Mouse (Mus musculus) cerebellum, postnatal 4 days (tissue): ENCODE measurements around the gene Nploc4.

Source experiments
- DNase-seq, 2 experiments: peaks; one replicate each; pipeline ENCODE4 v3.0.0; 2022; ENCODE audit warnings: low spot score in 2 of 2, mixed read lengths in 1 of 2

Gene Nploc4

DNA sequence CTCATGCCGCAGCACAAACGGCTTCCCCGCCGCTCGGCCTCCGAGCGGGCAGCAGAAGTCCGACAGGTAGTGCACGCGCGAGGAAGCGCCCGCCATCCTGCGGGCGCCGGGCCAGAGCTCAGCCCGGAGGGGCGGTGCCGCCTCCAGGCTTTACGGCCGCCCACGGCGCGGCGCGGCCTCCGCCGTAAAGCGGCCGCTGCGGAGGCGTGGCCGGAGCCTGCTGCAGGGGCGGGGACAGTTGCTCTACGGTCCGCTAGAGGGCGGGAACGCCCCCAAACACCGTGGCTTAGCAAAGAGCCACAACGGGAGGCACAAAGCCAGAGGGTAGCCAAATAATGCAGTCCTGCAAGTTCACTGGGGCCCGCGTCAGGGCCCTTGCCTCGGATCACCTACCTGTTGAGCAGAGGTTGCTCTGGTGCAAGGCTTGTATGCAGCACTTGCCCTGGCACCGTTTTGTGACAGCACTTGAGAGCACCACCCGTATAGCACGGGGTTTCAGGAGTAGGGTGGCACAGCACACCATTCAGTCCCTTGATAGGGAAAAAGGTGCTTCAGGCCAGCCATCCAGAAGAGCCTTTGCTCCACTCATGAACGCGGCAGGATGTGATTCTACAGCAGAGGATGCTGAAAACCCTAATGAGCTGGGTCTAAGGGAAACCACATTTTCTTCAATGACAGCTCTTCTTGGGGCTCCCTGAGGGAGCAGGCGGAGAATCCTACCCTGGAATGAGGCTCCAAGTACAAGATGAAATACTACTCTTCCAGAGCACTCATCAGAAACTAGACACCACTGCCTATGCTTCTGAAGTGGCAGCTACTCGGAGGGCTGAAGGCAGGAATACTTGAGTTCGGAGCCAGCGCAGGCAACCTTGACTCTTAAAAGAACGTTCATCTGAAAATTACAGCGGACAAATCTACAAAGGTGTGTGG lies 58.6 kb downstream of the Nploc4 start, which contains the start of gene Faap100:
Gene Faap100 (minus strand): TSS at position 154 of the 930 bp plus-strand sequence.
- DNase-seq = peak; percentile 66 to 88

DNA sequence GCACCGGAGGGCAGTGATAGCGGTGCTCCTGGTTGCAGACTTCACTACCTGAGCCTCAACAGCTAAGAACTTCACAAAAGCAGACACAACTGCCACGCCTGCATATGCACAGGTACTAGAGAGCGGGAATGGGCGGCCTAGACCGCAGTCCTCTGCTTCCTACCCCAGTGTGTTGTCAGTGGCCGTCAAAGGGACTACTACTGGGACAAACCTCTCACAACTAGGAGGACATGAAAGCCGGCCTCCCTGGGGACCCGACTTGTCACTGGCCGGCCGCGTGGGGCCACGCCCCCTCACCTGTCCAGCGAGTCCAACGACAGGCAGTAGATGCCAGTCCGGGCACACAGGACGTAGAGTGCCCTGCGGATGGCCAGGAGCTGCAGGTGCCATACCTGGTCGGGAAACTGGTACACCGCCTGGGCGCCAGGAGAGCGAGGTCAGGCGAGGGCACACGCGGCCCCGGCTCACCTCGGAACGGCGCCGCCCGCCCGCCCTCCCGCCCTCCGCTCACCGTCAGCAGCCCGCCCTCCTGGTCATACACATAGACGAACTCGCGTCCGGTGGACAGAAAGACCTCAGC lies 59.4 kb downstream of the Nploc4 start:
- peak in 1 of 2 experiments; percentile 43 for DNase-seq

DNA sequence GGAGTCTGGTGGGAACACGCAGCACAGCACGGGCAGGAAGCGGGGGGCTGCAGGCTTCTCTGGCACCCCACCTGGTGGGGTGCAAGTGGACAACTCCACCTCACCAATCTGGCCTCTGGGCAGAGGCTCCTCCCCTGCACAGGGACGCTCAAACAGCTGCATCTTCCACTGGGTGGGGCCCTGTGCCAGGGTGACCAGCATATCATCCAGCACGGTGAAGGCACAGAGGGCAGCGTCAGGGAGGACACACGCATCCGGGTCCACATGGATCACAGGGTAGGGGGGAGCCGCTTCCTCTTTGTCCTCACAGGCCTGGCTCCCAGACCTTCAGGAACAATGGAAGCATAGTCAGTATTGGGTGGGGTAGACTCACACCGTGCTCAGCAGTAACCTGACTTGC lies 60.2 kb downstream of the Nploc4 start:
- no peak for DNase-seq

DNA sequence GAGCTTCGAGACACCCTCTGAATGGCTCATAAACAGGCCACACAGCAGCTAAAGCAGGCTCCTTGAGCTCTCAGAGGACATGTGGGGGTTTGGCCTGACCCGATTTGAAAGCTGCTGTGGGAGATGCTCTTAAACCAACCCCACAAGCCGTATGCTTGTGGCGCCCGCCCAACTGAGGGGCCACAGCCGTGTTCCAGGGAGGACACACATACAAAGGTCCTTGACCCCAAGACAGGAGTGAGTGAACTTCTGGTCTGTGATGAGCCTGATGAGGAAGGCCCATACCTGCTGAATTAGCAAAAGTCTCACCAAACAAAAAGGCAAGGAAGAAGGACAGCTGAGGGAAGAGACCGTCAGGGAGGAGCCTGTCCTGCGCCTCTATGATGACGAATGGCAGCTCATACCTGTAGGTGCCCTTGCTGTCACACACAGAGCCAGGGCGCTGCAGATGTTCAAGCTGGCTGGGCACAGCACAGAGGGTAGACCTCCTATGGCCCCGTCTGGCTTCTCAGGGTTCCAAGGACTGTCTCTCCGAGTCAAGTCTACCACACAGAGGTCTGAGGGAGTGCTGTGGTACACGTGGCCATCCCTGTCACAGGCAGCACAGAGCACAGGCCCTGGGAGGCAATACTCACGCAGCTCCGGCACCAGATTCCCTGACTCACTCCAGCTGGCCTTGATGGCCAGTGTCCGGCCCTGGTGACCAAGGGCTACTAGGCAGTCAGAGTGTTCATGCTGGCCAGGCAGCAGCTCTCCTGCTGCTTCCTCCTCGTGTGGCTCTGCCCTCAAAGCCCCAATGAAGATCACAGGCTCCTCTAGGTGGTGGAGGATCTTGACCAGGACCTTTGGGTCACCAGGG lies 61.0 kb downstream of the Nploc4 start:
- no peak for DNase-seq

DNA sequence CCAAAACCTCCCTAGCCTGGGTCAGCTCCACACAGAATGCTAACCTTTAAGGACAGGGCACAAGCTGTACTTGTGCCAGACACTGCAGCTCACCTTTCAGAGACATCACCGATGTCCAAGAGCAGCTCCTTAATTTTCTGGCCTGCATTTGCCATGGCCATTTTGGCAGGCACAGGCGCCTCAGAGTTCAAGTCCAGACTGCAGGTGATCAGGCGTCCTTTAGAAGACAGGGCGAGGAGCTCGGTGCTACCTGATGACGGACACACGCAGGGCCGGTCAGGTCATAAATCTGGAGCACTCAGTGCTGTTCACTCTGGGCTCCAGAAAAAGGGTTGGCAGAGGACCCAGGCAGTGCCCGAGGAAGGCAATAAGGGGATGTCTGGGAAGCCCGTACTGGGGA lies 62.2 kb downstream of the Nploc4 start:
- no peak for DNase-seq

DNA sequence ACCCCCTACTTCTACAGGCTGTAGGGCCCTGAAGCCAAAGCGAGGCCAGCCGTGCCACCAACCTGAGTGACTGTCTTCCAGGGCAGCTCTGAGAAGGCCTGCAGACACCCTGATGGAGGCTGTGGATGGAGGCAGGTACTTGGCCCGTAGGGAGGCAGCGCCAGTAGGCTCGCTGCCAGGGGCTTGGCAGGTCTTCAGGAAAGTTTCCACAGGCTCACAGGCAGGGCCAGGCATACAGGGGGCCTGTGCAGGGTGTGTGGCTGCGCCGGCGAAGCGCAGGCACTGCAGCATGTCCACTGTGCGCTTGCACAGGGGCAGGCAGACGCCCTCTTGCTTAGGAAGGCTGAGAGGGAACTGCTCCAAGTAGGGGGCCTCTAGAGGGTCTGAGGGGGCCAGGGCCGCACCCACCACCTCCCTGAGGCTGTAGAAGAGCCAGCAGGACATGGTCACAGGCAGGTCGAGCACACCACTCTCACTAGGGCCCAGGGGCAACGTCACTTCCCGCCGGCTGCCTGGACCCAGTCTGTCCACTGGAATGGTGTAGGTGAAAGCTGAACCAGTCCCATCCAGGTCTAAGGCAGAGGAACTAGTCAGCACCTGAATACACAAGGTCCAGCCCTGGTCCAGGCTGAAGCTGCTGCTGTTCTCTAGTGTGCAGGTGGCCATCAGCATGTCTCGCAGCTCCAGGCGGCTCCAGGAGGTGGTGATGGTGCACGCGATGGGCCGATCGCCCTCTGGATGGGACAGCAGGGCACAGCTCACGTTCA lies 63.5 kb downstream of the Nploc4 start:
- DNase-seq = no peak

DNA sequence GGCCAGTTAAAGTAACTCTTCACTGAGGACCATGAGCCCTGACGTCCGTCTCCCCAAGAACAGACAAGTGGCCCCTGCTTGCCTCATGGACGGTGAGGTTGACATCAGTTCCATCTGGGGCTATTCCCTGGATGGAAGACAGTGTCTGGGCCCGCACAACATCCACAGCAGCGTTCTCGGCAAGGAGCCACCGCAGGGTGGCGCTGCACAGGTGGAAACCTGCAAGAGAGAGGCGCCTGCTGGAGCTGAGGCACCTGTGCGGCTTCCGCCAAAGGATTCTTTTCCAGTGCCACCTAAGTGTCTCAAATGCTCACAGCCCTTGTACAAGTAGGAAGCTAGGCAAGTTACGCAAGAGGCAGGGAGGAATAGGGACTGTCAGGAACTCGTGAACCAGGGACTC lies 64.5 kb downstream of the Nploc4 start:
- no peak for DNase-seq

DNA sequence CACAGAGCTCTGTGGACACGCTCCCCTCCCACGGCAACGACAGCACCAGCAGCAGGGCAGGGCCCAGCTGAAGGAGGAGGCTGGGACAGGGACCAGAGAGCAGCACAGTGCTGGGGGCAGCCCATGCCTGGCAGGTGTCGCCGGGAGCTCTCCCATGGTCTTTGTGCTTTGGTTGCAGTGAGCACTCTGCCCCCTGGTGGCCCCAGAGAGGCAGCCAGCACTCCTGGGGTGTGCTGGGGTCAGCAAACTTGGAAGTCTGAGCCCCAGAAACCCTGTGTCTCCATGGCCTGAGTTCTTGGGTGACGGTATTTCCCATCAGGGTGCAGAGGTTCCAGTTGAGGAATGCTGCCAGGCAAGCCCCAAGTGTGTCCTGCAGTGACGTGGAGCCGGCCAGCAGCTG lies 67.9 kb downstream of the Nploc4 start:
- DNase-seq = peak in 1 of 2 experiments; percentile 55

DNA sequence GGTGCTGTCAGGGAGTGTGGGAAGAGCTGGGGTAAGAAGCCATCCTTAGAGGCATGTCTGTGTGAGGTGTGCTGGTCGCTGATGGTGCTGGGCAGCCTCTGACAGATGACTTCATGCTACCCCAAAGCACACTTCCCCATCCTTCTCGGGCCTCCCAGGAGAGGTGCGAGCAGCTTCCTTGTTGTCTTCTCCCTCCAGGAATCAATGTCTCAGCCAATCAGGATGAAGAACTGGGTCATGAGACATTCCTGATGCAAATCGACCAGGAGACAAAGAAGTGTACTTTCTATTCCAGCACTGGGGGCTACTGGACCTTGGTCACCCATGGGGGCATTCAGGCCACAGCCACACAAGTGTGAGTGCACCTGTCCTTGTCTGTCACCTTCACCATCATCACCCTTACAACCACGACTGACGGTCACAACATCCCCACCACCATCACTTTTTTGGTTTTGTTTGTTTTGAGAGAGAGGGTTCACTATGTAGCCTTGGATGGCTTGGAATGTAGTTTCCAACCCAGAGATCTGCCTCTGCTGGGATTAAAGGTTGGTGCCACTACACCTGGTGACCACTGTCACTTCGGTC lies 71.0 kb downstream of the Nploc4 start:
- no peak for DNase-seq

DNA sequence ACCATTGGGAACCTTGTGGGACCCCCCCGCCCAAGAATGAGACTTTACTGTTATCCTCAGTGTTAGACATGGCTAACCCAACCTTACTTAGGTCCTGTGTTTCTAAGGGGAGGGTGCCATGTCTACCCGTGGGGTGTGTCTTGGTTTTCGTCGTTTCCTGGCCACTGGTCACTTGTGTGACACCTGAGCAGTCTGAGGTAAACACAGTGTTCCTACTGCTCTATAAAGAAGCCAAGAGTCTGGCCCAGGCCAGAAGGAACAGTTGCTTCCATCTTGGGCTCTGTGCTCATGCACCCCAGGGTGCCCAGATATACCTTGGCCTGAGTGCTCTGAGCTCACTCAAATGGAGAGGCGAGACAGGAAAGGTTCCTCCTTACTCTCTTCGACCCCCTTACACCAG lies 74.6 kb downstream of the Nploc4 start:
- no peak for DNase-seq

DNA sequence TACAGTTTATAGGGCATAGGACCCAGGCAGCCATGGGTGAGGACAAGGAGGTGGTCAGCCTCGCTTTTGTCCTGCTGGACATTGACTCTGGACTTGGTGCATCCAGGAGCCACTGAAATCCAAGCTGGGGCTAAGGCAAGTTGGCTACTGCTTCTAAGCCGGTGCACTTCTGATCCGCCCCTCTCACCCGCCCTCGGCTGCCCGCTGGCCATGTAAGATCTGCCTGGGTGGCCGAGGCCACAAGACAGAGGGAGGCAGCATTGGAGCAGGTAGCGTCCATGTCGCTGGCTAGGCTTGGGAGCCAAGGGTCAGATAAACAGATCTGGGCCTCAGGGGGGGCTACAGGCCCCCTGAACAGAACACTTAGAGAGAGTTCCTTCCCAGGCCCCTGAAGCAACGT lies 76.2 kb downstream of the Nploc4 start, which contains the start of gene Fscn2:
Gene Fscn2 (plus strand): TSS at position 240 of the 400 bp plus-strand sequence.
- no peak for DNase-seq

DNA sequence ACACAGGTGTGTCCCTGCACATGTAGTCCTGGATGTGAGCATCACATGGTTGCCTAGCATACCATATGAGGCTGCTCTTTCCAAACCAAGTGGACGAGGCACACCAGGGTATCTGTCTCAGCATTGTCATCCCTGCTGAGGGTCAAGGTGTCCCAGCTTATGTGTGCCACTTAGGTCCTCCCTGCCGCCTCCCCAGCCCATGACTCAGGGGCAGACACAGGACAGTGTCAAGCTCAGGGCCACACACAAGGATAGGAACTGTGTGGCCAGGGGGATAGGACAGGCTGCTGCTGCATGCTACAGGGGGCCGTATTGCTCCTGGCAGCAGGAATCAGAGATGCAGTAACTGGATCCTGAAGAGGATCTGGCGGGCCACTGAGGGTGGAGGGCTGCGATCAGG lies 76.8 kb downstream of the Nploc4 start:
- DNase-seq = no peak

DNA sequence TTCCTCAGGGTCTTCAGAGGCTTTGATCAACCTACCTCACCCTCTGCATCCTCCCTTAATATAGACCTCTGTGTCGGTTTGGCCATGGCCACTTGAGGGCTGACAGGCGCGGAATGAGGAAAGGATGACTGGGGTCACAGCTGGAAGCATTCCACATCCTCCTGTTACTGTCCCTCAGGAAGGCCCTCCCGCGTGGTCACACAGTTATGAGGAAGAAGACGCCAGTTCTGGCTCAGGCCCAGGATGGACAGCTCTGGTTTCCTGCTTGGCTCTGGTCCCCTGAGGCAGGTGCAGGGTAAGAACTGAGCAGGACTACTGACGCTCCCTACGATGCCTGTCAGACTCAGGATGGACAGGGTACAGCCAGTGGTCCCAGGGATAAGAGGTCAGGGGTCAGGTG lies 77.4 kb downstream of the Nploc4 start:
- no peak for DNase-seq

DNA sequence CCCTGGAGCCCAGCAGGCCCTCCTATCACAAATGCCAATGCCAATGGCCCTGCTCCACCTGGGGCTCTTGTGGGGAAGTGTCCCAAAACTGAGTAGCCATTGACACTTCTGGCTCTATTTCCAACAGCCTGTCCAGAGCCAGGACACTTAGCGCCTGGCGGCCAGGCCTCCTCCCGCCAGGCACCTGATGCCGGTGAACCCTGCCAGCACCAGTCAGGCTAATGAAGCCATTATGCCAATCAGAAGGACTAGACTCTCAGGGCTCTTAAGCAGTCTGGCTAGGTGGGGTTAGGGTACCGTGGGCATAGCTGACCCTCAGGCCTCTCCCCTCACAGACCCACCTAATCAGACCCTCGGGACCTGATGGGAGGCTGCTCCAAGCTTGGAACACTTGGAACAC lies 78.1 kb downstream of the Nploc4 start:
- DNase-seq = no peak

DNA sequence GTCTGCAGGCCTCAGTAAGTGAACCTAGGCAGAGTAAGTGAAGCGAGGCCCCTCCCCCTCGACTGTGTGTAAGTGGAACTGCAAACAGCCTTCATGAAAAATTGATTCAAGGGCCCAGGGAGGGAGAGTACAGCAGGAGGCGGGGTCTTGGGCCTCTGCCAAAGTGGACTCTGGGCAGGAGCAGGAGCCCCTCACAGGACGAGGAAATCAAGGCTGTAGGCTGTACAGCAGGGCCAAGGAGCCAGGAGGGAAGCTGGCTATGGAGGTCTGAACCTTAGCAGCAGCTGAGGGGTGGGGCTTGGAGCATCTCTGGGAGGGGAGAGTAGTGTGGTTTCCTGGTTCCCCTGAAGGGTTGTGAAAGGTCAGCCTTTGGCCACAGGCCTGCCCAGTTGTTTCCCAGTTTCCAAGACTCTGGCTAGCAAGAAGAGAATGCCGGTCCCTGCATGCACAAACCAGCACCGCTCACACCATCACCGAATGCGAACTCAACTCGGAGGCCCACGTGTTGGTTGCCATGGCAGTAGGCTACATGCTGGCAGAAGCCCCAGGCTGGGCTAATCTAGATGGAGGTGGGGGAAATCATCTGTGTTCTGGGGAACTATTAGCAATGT lies 79.6 kb downstream of the Nploc4 start:
- DNase-seq = peak in 1 of 2 experiments; percentile 78

DNA sequence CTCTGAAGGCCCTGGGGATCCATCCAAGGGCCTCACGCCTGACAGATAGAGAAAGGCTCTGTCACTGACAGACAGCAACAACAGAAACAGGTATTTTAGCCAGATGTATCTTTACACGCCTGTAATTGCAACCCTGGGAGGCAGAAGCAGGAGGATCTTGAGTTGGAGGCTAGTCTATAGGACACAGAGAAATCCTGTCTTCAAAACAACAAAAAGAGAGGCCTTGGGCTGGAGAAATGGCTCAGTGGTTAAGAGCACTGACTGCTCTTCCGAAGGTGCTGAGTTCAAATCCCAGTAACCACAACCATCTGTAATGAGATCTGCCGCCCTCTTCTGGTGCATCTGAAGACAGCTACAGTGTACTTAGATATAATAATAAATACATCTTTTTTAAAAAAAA lies 80.6 kb downstream of the Nploc4 start:
- no peak for DNase-seq

DNA sequence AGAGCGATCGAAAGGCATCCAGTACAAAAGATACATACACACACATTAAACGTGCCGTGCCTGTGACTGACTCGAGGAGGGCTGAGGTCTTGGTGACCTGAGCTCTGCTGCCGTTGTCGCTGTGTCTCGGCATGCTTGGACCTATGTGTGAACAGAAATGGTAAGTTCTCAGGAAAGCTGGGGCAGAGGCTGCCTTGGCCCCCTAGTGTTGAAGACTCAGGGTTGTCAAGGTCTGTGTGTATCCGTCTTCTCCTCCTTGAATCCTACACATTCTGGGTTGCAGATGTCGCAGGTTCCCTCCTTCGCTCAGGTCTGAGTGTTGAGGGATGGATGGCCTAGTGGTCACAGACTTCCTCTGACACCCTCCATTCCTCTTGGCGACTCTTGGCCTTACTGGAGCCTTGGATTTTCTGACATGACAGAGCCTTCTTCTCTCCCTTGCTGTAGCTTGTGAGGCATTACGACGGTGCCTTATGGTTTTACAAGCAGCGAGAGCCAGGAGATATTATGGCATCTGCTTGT lies 81.1 kb downstream of the Nploc4 start:
- DNase-seq = no peak

DNA sequence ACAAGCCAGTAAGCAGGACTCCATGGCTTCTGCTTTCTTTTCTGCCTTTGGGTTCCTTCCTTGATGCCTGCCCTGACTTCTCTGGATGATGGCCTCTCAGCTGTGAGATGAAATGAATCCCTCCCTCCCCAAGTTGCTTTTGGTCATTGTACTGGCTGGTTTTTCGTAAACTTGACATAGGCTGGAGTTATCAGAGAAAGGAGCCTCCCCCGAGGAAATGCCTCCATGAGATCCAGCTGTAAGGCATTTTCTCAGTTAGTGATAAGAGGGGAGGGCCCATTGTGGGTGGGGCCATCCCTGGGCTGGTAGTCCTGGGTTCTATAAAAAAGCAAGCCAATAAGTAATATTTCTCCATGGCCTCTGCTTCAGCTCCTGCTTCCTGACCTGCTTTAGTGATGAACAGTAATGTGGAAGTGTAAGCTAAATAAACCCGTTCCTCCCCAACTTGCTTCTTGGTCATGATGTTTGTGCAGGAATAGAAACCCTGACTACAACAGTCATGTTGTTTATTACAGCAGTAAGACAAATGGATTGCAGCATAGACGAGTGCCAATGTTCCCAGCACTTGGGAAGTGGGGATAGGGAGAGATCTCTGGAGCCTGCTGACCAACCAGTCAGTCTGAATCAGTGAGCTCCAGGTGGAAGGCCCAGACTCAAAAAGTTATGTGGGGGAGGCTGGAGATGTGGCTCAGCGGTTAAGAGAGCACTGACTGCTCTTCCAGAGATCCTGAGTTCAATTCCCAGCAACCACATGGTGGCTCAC lies 82.0 kb downstream of the Nploc4 start:
- no peak for DNase-seq
